24 mouse cellular contexts compared by ENCODE assay signal in genomic region chr1:125438826-125439225, GRCm38 (mm10). TPM values are rescaled to one million over a fixed set of nuclear protein-coding genes. Genes with fewer than 3 reads are reported as not detected.
DNase-seq lines count a peak whose midpoint lies in the region; ATAC-seq and TF ChIP-seq lines count a peak whose summit lies in the region.
"Had no signal": no experiment of that assay in that cellular context is flagged by ENCODE, and none has a peak within 500 bp of the region (broad histone marks: within the 10 kb centered on the region; RNA-seq: fewer than 3 reads in every experiment).

No protein-coding gene starts in this region.

- H3K9me3 ChIP-seq in lung, postnatal 0 days (ENCODE audit: low read length), result no peaks in the 10 kb centered on the region
- no peaks in the 10 kb centered on the region for H3K9me3 ChIP-seq in intestine, embryonic 16.5 days (ENCODE audit: control insufficient read depth, low read length)
- H3K9me3 ChIP-seq: embryonic facial prominence, embryonic 15.5 days; forebrain, embryonic 10.5 days; heart, embryonic 10.5 days; hindbrain, embryonic 12.5 days had no signal

- no peak overlapping the region for H3K4me2 ChIP-seq in lung, postnatal 0 days (replicated peaks; ENCODE audit: low read depth, low read length)
- H3K4me2 ChIP-seq in intestine, embryonic 16.5 days (ENCODE audit: low read depth, low read length), result no peak overlapping the region
- H3K4me2 ChIP-seq: embryonic facial prominence, embryonic 15.5 days; hindbrain, embryonic 12.5 days had no signal

- H3K9ac ChIP-seq in lung, postnatal 0 days (replicated peaks; ENCODE audit: low read depth), result no peak overlapping the region
- H3K9ac ChIP-seq in intestine, embryonic 16.5 days (ENCODE audit: low read depth, low read length), result no peak overlapping the region
- H3K9ac ChIP-seq: embryonic facial prominence, embryonic 15.5 days; hindbrain, embryonic 12.5 days had no signal

- ATAC-seq in lung, postnatal 0 days, result no peak
- no peak for ATAC-seq in cerebellum, adult (ENCODE audit: insufficient number of reproducible peaks, low FRiP score, low TSS enrichment)
- ATAC-seq in intestine, embryonic 16.5 days, result no peak
- ATAC-seq: activated CD4-positive, CD25-positive, alpha-beta regulatory T cell, adult 4 months; forebrain, embryonic 14.5 days; hindbrain, postnatal 0 days; Patski had no signal

- peaks cover 9% of the 10 kb centered on the region; the same call in 1 of the 2 replicates for H3K4me1 ChIP-seq in lung, postnatal 0 days (ENCODE audit: insufficient read depth, low read depth, low read length)
- peaks cover 10% of the 10 kb centered on the region for H3K4me1 ChIP-seq in bone marrow, adult 2 months (ENCODE audit: control insufficient read depth, insufficient read depth, low read length)
- no peaks in the 10 kb centered on the region for H3K4me1 ChIP-seq in intestine, embryonic 16.5 days (ENCODE audit: control insufficient read depth, insufficient read depth, low read length)
- H3K4me1 ChIP-seq: embryonic facial prominence, embryonic 15.5 days; heart, embryonic 10.5 days had no signal

- H3K4me3 ChIP-seq in lung, postnatal 0 days (ENCODE audit: low read depth, low read length), result no peak overlapping the region
- H3K4me3 ChIP-seq in bone marrow, adult 2 months (replicated peaks; ENCODE audit: control insufficient read depth, low read depth, low read length), result no peak overlapping the region
- no peak overlapping the region for H3K4me3 ChIP-seq in intestine, embryonic 16.5 days (ENCODE audit: low read length)
- H3K4me3 ChIP-seq: embryonic facial prominence, embryonic 15.5 days; erythroblast, embryonic 14.5 days; forebrain, embryonic 10.5 days; gastrocnemius, adult 2 months; heart, embryonic 10.5 days; hindbrain, embryonic 12.5 days had no signal

- TF ChIP-seq POLR2A in bone marrow, adult 2 months (IDR thresholded peaks at IDR 0.05; ENCODE audit: borderline replicate concordance, control insufficient read depth, low read depth, low read length), result no peak

- 90% methylated on average over 2 of the region's 2 CpGs for WGBS in lung, postnatal 0 days
- 51% methylated on average over 2 of the region's 2 CpGs for WGBS in bone marrow, adult 2 months
- WGBS in intestine, embryonic 16.5 days, result 81% methylated on average over 2 of the region's 2 CpGs

- H3K27ac ChIP-seq in lung, postnatal 0 days (ENCODE audit: low read length), result no peak overlapping the region
- H3K27ac ChIP-seq in bone marrow, adult 2 months (ENCODE audit: control insufficient read depth, insufficient read depth, low read depth, low read length, poor library complexity), result 0 out of 2 replicates have a peak overlapping the region, but pooled peaks have one; percentile 8
- H3K27ac ChIP-seq in intestine, embryonic 16.5 days (ENCODE audit: low read length), result no peak overlapping the region
- H3K27ac ChIP-seq: embryonic facial prominence, embryonic 15.5 days; forebrain, embryonic 10.5 days; gastrocnemius, adult 2 months; heart, embryonic 10.5 days; hindbrain, embryonic 12.5 days; hindbrain, postnatal 0 days had no signal

- DNase-seq in lung, postnatal 36 days, result peak; percentile 49
- DNase-seq in lung, postnatal 0 days (ENCODE audit: low spot score), result no peak
- peak; percentile 73 to 74 for DNase-seq in B cell, adult 2 months
- peak; percentile 43 to 67 for DNase-seq in spleen, postnatal 4 days (ENCODE audit: low spot score in 2 of 2)
- DNase-seq: adrenal gland, postnatal 14 days; cerebellum, adult 2 months; cerebellum, postnatal 10 days; embryo, embryonic 11 days; gastrocnemius, adult 2 months; gastrocnemius, postnatal 25 days; heart, postnatal 10 days; heart, postnatal 4 days had no signal

- TF ChIP-seq EP300 in lung, postnatal 0 days (IDR thresholded peaks at IDR 0.05), result no peak

- H3K27me3 ChIP-seq in lung, postnatal 0 days (replicated peaks; ENCODE audit: insufficient read depth, low read length), result no peaks in the 10 kb centered on the region
- no peaks in the 10 kb centered on the region for H3K27me3 ChIP-seq in intestine, embryonic 16.5 days (replicated peaks; ENCODE audit: control insufficient read depth, insufficient read depth, low read length)
- H3K27me3 ChIP-seq: embryonic facial prominence, embryonic 15.5 days; hindbrain, embryonic 12.5 days; Patski had no signal

- no peak for TF ChIP-seq CTCF in lung, postnatal 0 days (IDR thresholded peaks at IDR 0.05)
- no peak for TF ChIP-seq CTCF in bone marrow, adult 2 months (IDR thresholded peaks at IDR 0.05; ENCODE audit: control insufficient read depth, insufficient read depth, low read length)

- no peaks in the 10 kb centered on the region for H3K36me3 ChIP-seq in lung, postnatal 0 days (ENCODE audit: insufficient read depth, low read length)
- no peaks in the 10 kb centered on the region for H3K36me3 ChIP-seq in intestine, embryonic 16.5 days (ENCODE audit: control insufficient read depth, insufficient read depth, low read length)
- H3K36me3 ChIP-seq: embryonic facial prominence, embryonic 15.5 days; forebrain, embryonic 10.5 days; heart, embryonic 10.5 days; hindbrain, embryonic 12.5 days had no signal

RNA-seq across cellular contexts. Expression of gene Actr3, which starts 3.3 kb away (rescaled TPM):
- 205 and 244 TPM in 2 replicates for polyA plus RNA-seq in lung, postnatal 0 days (2015; fragmentation: Nextera tagmentation; extraction: Ambion mirVana)
- 91.7 and 154 TPM in 2 replicates for polyA plus RNA-seq in bone marrow, adult 2 months (2011; ENCODE audit: insufficient read depth, insufficient read length, low replicate concordance, missing spikeins)
- polyA plus RNA-seq in intestine, embryonic 16.5 days (2015; fragmentation: Nextera tagmentation; extraction: Ambion mirVana), result 354 and 361 TPM in 2 replicates
